Mouse (Mus musculus): ENCODE measurements at regions not wholly inside any gene's neighbourhood (a gene's known extent, or its start where the extent isn't known, plus 50 kb on each side); places are given as distances from the start of the nearest gene placed in this dataset.

GRCm38 (mm10) chr14:16074089-16074488 lies 175.0 kb upstream of the Ngly1 start:
- TF ChIP-seq POLR2A (IDR thresholded peaks at IDR 0.05; ENCODE audit: extremely low read depth, insufficient read depth, low read length) (no peak), CTCF (IDR thresholded peaks at IDR 0.05; ENCODE audit: low read depth, low read length) (no peak)

Data from liver, adult 2 months (tissue).